Mouse (Mus musculus): ENCODE measurements around the gene Mrpl55. TPM values are rescaled to one million over a fixed set of nuclear protein-coding genes. Genes with fewer than 3 reads are reported as not detected.

Mrpl55 gene
- polyA plus RNA-seq, 1 experiment from 2014 or later = 103 TPM

- Histone ChIP-seq H3K4me2 (no peak overlapping the region), H3K9ac (no peak overlapping the region), H3K4me1 (replicated peaks) (peaks cover 52% of the 10 kb centered on the region), H3K27me3 (no peaks in the 10 kb centered on the region), H3K4me3 (no peak overlapping the region), H3K9me3 (no peaks in the 10 kb centered on the region), H3K27ac (replicated peaks) (no peak overlapping the region), H3K36me3 (no peaks in the 10 kb centered on the region)
- ATAC-seq (ENCODE audit: low FRiP score, low read depth) = no peak
- 94% methylated on average over 4 of the region's 4 CpGs for WGBS
These were observed 20.0 kb downstream of the Mrpl55 start for GRCm38 (mm10) chr11:59222306-59222705.

- peaks cover 58% of the 10 kb centered on the region for H3K4me1 ChIP-seq (replicated peaks)
These were observed 21.7 kb downstream of the Mrpl55 start for GRCm38 (mm10) chr11:59224025-59224424.

GRCm38 (mm10) chr11:59224470-59224869, 22.2 kb downstream of the Mrpl55 start:
- H3K4me2 ChIP-seq = no peak overlapping the region
- no peaks in the 10 kb centered on the region for H3K27me3 ChIP-seq
- WGBS = 76% methylated on average over 2 of the region's 2 CpGs
- no peaks in the 10 kb centered on the region for H3K36me3 ChIP-seq
- H3K27ac ChIP-seq (replicated peaks) = no peak overlapping the region
- no peaks in the 10 kb centered on the region for H3K9me3 ChIP-seq
- ATAC-seq (ENCODE audit: low FRiP score, low read depth) = no peak
- H3K9ac ChIP-seq = no peak overlapping the region
- H3K4me3 ChIP-seq = no peak overlapping the region
- peaks cover 58% of the 10 kb centered on the region for H3K4me1 ChIP-seq (replicated peaks)

More at GRCm38 (mm10) chr11:59224025-59224424, 21.7 kb downstream of the Mrpl55 start:
- Histone ChIP-seq H3K4me2 (no peak overlapping the region), H3K9ac (no peak overlapping the region), H3K36me3 (no peaks in the 10 kb centered on the region), H3K4me3 (no peak overlapping the region), H3K27me3 (no peaks in the 10 kb centered on the region), H3K9me3 (no peaks in the 10 kb centered on the region), H3K27ac (replicated peaks) (no peak overlapping the region)
- no peak for ATAC-seq (ENCODE audit: low FRiP score, low read depth)
- 94% methylated on average over 3 of the region's 3 CpGs for WGBS

- H3K36me3 ChIP-seq = no peaks in the 10 kb centered on the region
- 76% methylated on average over 2 of the region's 2 CpGs for WGBS
- no peak overlapping the region for H3K4me3 ChIP-seq
- H3K4me2 ChIP-seq = peak overlapping the region; percentile 80
- ATAC-seq (ENCODE audit: low FRiP score, low read depth) = no peak
- H3K4me1 ChIP-seq (replicated peaks) = peaks cover 58% of the 10 kb centered on the region
- H3K9ac ChIP-seq = no peak overlapping the region
- H3K9me3 ChIP-seq = no peaks in the 10 kb centered on the region
- H3K27me3 ChIP-seq = no peaks in the 10 kb centered on the region
- no peak overlapping the region for H3K27ac ChIP-seq (replicated peaks)
These were observed 22.9 kb downstream of the Mrpl55 start for GRCm38 (mm10) chr11:59225167-59225566.

- Histone ChIP-seq H3K27ac (replicated peaks) (no peak overlapping the region), H3K9me3 (no peaks in the 10 kb centered on the region), H3K4me2 (peak overlapping the region; percentile 80), H3K4me3 (peak overlapping the region; percentile 99), H3K4me1 (replicated peaks) (peaks cover 60% of the 10 kb centered on the region), H3K9ac (peak overlapping the region; percentile 99; the same call in 1 of the 2 replicates), H3K27me3 (no peaks in the 10 kb centered on the region), H3K36me3 (no peaks in the 10 kb centered on the region)
- no peak for ATAC-seq (ENCODE audit: low FRiP score, low read depth)
- WGBS = 55% methylated on average over 3 of the region's 3 CpGs
These were observed 24.0 kb downstream of the Mrpl55 start for GRCm38 (mm10) chr11:59226251-59226650.

GRCm38 (mm10) chr11:59226787-59227603, 24.7 kb downstream of the Mrpl55 start:
- Histone ChIP-seq H3K4me3 (peak overlapping the region; percentile 99), H3K9ac (peak overlapping the region; percentile 99), H3K27me3 (no peaks in the 10 kb centered on the region), H3K4me1 (replicated peaks) (peaks cover 53% of the 10 kb centered on the region), H3K36me3 (no peaks in the 10 kb centered on the region), H3K27ac (replicated peaks) (peak overlapping the region; percentile 94), H3K4me2 (peak overlapping the region; percentile 80), H3K9me3 (no peaks in the 10 kb centered on the region)
- WGBS = 3% methylated on average over 21 of the region's 21 CpGs
- no peak for ATAC-seq (ENCODE audit: low FRiP score, low read depth)

- H3K4me1 ChIP-seq (replicated peaks) = peaks cover 49% of the 10 kb centered on the region
- peak overlapping the region; percentile 94 for H3K27ac ChIP-seq (replicated peaks)
- H3K9me3 ChIP-seq = no peaks in the 10 kb centered on the region
- WGBS = under 1% methylated on average over 42 of the region's 51 CpGs
- H3K27me3 ChIP-seq = no peaks in the 10 kb centered on the region
- ATAC-seq (ENCODE audit: low FRiP score, low read depth) = peak; percentile 83
- H3K4me2 ChIP-seq = peak overlapping the region; percentile 80
- peak overlapping the region; percentile 99 for H3K9ac ChIP-seq
- peak overlapping the region; percentile 99 for H3K4me3 ChIP-seq
- H3K36me3 ChIP-seq = no peaks in the 10 kb centered on the region
These were observed 25.4 kb downstream of the Mrpl55 start for GRCm38 (mm10) chr11:59227604-59228121.

- H3K4me1 ChIP-seq (replicated peaks) = peaks cover 42% of the 10 kb centered on the region
- H3K36me3 ChIP-seq = no peaks in the 10 kb centered on the region
- peak within 1 kb of the TSS; percentile 94 for H3K27ac ChIP-seq (replicated peaks)
- peak within 1 kb of the TSS; percentile 80 for H3K4me2 ChIP-seq
- peak within 1 kb of the TSS; percentile 99 for H3K4me3 ChIP-seq
- 6% methylated on average over 52 of the region's 59 CpGs for WGBS
- ATAC-seq (ENCODE audit: low FRiP score, low read depth) = peak; percentile 94
- H3K9me3 ChIP-seq = no peaks in the 10 kb centered on the region
- H3K27me3 ChIP-seq = no peaks in the 10 kb centered on the region
- H3K9ac ChIP-seq = peak within 1 kb of the TSS; percentile 99
These were observed 26.1 kb downstream of the Mrpl55 start, which contains the start of gene Arf1 for GRCm38 (mm10) chr11:59228122-59228953. Gene Arf1 (minus strand): TSS chr11:59228270.

GRCm38 (mm10) chr11:59230144-59230760, 28.0 kb downstream of the Mrpl55 start:
- Histone ChIP-seq H3K4me2 (no peak overlapping the region), H3K9me3 (no peaks in the 10 kb centered on the region), H3K9ac (no peak overlapping the region), H3K36me3 (no peaks in the 10 kb centered on the region), H3K27me3 (no peaks in the 10 kb centered on the region), H3K27ac (replicated peaks) (no peak overlapping the region), H3K4me3 (no peak overlapping the region), H3K4me1 (replicated peaks) (peaks cover 29% of the 10 kb centered on the region)
- ATAC-seq (ENCODE audit: low FRiP score, low read depth) = no peak
- 12% methylated on average over 7 of the region's 7 CpGs for WGBS

GRCm38 (mm10) chr11:59232797-59233196, 30.5 kb downstream of the Mrpl55 start:
- no peaks in the 10 kb centered on the region for H3K9me3 ChIP-seq
- H3K9ac ChIP-seq = no peak overlapping the region
- H3K4me3 ChIP-seq = no peak overlapping the region
- H3K27ac ChIP-seq (replicated peaks) = no peak overlapping the region
- H3K4me2 ChIP-seq = no peak overlapping the region
- no peaks in the 10 kb centered on the region for H3K27me3 ChIP-seq
- ATAC-seq (ENCODE audit: low FRiP score, low read depth) = no peak
- no peaks in the 10 kb centered on the region for H3K36me3 ChIP-seq
- H3K4me1 ChIP-seq (replicated peaks) = peaks cover 9% of the 10 kb centered on the region
- WGBS = 57% methylated on average over 2 of the region's 2 CpGs

- H3K9ac ChIP-seq = no peak overlapping the region
- H3K4me2 ChIP-seq = 0 out of 2 replicates have a peak overlapping the region, but pooled peaks have one; percentile 2
- no peak overlapping the region for H3K4me3 ChIP-seq
- 5% methylated on average over 15 of the region's 15 CpGs for WGBS
- ATAC-seq (ENCODE audit: low FRiP score, low read depth) = peak; percentile 80
- no peaks in the 10 kb centered on the region for H3K27me3 ChIP-seq
- no peaks in the 10 kb centered on the region for H3K9me3 ChIP-seq
- peaks cover 10% of the 10 kb centered on the region for H3K4me1 ChIP-seq (replicated peaks)
- H3K27ac ChIP-seq (replicated peaks) = no peak overlapping the region
- no peaks in the 10 kb centered on the region for H3K36me3 ChIP-seq
These were observed 36.5 kb downstream of the Mrpl55 start for GRCm38 (mm10) chr11:59238525-59239427.
